Comparison of ENCODE assay signal across 20 mouse cellular contexts in genomic region chr8:46270741-46271140, GRCm38 (mm10). TPM values are rescaled to one million over a fixed set of nuclear protein-coding genes. Genes with fewer than 3 reads are reported as not detected.
DNase-seq lines count a peak whose midpoint lies in the region; ATAC-seq and TF ChIP-seq lines count a peak whose summit lies in the region.
"Had no signal": no experiment of that assay in that cellular context is flagged by ENCODE, and none has a peak within 500 bp of the region (broad histone marks: within the 10 kb centered on the region; RNA-seq: fewer than 3 reads in every experiment).

No protein-coding gene starts in this region.

- no peaks in the 10 kb centered on the region for H3K27me3 ChIP-seq in heart, embryonic 11.5 days (ENCODE audit: control insufficient read depth, insufficient read depth, low read length)
- H3K27me3 ChIP-seq: forebrain, embryonic 13.5 days; hindbrain, embryonic 13.5 days; liver, embryonic 12.5 days; lung, embryonic 15.5 days; midbrain, embryonic 15.5 days had no signal

- no peaks in the 10 kb centered on the region for H3K36me3 ChIP-seq in heart, embryonic 11.5 days (ENCODE audit: control insufficient read depth, insufficient read depth, low read length)
- H3K36me3 ChIP-seq: hindbrain, embryonic 13.5 days; liver, embryonic 12.5 days; lung, embryonic 15.5 days; midbrain, embryonic 15.5 days had no signal

- H3K9me3 ChIP-seq in heart, embryonic 11.5 days (replicated peaks; ENCODE audit: control insufficient read depth, low read length) = no peaks in the 10 kb centered on the region
- H3K9me3 ChIP-seq: forebrain, embryonic 13.5 days; hindbrain, embryonic 13.5 days; liver, embryonic 12.5 days; lung, embryonic 15.5 days; midbrain, embryonic 15.5 days had no signal

- TF ChIP-seq CTCF in brain, embryonic 14.5 days (IDR thresholded peaks at IDR 0.05; ENCODE audit: borderline replicate concordance, extremely low read depth, insufficient read depth, insufficient read length) = no peak

- H3K4me3 ChIP-seq in heart, embryonic 11.5 days (ENCODE audit: low read depth, low read length) = no peak overlapping the region
- H3K4me3 ChIP-seq: forebrain, embryonic 13.5 days; hindbrain, embryonic 13.5 days; liver, embryonic 12.5 days; lung, embryonic 15.5 days; midbrain, embryonic 15.5 days had no signal

- ATAC-seq in heart, embryonic 11.5 days (replicated peaks; ENCODE audit: insufficient number of reproducible peaks, low FRiP score, low TSS enrichment) = no peak
- ATAC-seq in inflammation-experienced regulatory T-cells, adult 6 months = no peak
- ATAC-seq: forebrain, embryonic 13.5 days; intestine, postnatal 0 days; liver, embryonic 12.5 days; midbrain, embryonic 15.5 days had no signal

- WGBS in heart, embryonic 11.5 days (ENCODE audit: insufficient replicate concordance) = 31% methylated on average over 6 of the region's 6 CpGs

- no peaks in the 10 kb centered on the region for H3K4me1 ChIP-seq in heart, embryonic 11.5 days (ENCODE audit: control insufficient read depth, insufficient read depth, low read length)
- H3K4me1 ChIP-seq: liver, embryonic 12.5 days; lung, embryonic 15.5 days had no signal

- H3K27ac ChIP-seq in heart, embryonic 11.5 days (ENCODE audit: low read depth, low read length) = no peak overlapping the region
- H3K27ac ChIP-seq: forebrain, embryonic 13.5 days; hindbrain, embryonic 13.5 days; liver, embryonic 12.5 days; lung, embryonic 15.5 days; midbrain, embryonic 15.5 days had no signal

- H3K9ac ChIP-seq in heart, embryonic 11.5 days (ENCODE audit: low read depth, low read length) = no peak overlapping the region
- H3K9ac ChIP-seq: forebrain, embryonic 13.5 days; hindbrain, embryonic 13.5 days; liver, embryonic 12.5 days; lung, embryonic 15.5 days; midbrain, embryonic 15.5 days had no signal

- no peak overlapping the region; the same call in 1 of the 2 replicates for H3K4me2 ChIP-seq in heart, embryonic 11.5 days
- H3K4me2 ChIP-seq: forebrain, embryonic 13.5 days; hindbrain, embryonic 13.5 days; liver, embryonic 12.5 days; lung, embryonic 15.5 days; midbrain, embryonic 15.5 days had no signal

- peak; percentile 96 for DNase-seq in heart, adult 11 months
- peak; percentile 41 for DNase-seq in brain, embryonic 14.5 days (ENCODE audit: low read depth)
- peak; percentile 40 for DNase-seq in heart, adult 8-10 months (ENCODE audit: low spot score)
- peak; percentile 40 to 49 for DNase-seq in heart, postnatal 10 days
- DNase-seq in liver = no peak
- DNase-seq in adrenal gland, postnatal 25 days = no peak
- DNase-seq: adrenal gland, postnatal 14 days; gastrocnemius, postnatal 14 days; right cerebral cortex, postnatal 25 days; thymus, postnatal 4 days had no signal

- intact Hi-C loops in heart, postnatal 10 days (cut with DNase I) = no loop called here

- TF ChIP-seq POLR2A in brain, embryonic 14.5 days (IDR thresholded peaks at IDR 0.05; ENCODE audit: borderline replicate concordance, extremely low read depth, insufficient read depth, insufficient read length, poor library complexity, severe bottlenecking) = no peak

RNA-seq across cellular contexts. Expression of gene Helt, which starts 23.7 kb away (rescaled TPM):
- polyA plus RNA-seq in heart, embryonic 11.5 days (2014; fragmentation: Nextera tagmentation; extraction: Ambion mirVana) = not detected in 2 replicates
- 3.7 and 7.2 TPM in 2 replicates for polyA plus RNA-seq in brain, embryonic 14.5 days (2012; rRNA removed)
- 1 to 10 TPM in 3 of 4 experiments, under 1 TPM in 1; 0.92 to 4.2 (median 3.3) TPM for total RNA-seq in heart, adult 8-10 months (2022)
- not detected for total RNA-seq in heart, postnatal 10 days (2021)
- not detected for polyA plus RNA-seq in inflammation-experienced regulatory T-cells, adult 6 months (2017; shearing (Covaris generic))
- not detected in 2 replicates for total RNA-seq in adrenal gland, postnatal 25 days (2021)
- total RNA-seq: adrenal gland, postnatal 14 days; left cerebral cortex, postnatal 36 days; megakaryocyte progenitor cell, adult 5-6 weeks had no signal
- polyA plus RNA-seq: intestine, postnatal 0 days; liver, embryonic 12.5 days; lung, embryonic 15.5 days had no signal

RNA-seq across cellular contexts. Expression of gene Slc25a4, which starts 59.7 kb away (rescaled TPM):
- 1,564 and 1,695 TPM in 2 replicates for polyA plus RNA-seq in heart, embryonic 11.5 days (2014; fragmentation: Nextera tagmentation; extraction: Ambion mirVana)
- polyA plus RNA-seq in brain, embryonic 14.5 days (2012; rRNA removed) = 541 and 572 TPM in 2 replicates
- total RNA-seq in heart, adult 8-10 months (2022) = 1,000 to 10,000 TPM; 4,428 to 5,209 (median 4,678) TPM
- 1,000 to 10,000 TPM; 3,766 to 3,984 TPM for total RNA-seq in heart, postnatal 10 days (2021)
- 100 to 1,000 TPM; 166 to 235 (median 173) TPM for polyA plus RNA-seq in inflammation-experienced regulatory T-cells, adult 6 months (2017; shearing (Covaris generic))
- 134 and 159 TPM in 2 replicates for total RNA-seq in adrenal gland, postnatal 25 days (2021)

Comparison
In these comparisons a context has a peak if more than half of its experiments do, and no peak if none do; other contexts are left out.
1. DNase-seq: peak in heart, adult 11 months (single experiment), brain, embryonic 14.5 days (single experiment), heart, adult 8-10 months (single experiment) and heart, postnatal 10 days (2 of 2); none in liver (single experiment) and adrenal gland, postnatal 25 days (single experiment).
2. RNA of gene Slc25a4, which starts 59.7 kb away (total RNA-seq): 4,428 to 5,209 TPM in heart, adult 8-10 months and 3,766 to 3,984 TPM in heart, postnatal 10 days; 134 to 159 TPM in adrenal gland, postnatal 25 days; every median in the first group is over 10 times any median in the second.